Mouse (Mus musculus) R1 (cell line): ENCODE data around the gene Olfr1140.

ENCODE experiments used
- DNase-seq: peaks from one replicate; pipeline ENCODE4 v3.0.0-alpha.2; 2018; ENCODE audit warnings: low read depth, low spot score

Gene Olfr1140

DNA sequence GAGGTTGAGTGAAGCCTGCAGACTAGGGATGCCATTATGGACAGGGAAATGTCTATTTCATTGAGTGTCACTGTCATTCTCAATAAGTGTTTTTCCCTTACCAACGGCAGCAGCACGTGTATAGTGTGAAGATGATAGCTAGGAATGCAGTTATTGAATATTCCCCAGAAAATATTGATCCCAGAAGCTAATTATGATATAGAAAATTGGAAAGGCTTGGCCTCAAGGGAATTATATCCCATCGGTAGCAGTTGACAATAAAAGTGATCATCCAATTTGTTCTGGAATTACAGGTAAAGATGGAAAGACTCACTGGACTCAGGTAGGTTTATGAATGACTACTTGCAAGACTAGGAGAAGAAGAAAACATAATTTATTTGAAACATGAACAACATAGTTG, at the start of gene Olfr1140:
Olfr1140 (plus strand) TSS at position 301 of the 400 bp plus-strand sequence.
- DNase-seq: no peak

DNA sequence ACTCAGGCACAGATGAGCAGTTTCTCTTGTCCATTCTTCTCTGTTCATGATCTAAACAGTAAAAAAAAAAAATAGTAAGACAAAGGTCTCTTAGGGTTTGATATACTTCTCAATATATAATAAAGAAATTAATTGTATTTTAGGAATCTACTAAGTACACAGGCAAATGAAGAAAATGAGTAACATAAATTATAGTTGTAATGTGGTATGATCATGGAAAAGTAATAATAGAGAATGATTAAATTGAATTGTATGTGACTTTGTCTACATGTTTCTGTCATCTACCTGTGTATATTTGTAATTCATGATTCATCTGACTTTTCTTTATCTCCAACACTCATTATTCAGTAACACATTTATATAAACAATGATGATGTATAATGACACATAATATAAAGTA, 49.7 kb upstream of the Olfr1140 start, which contains the start of gene Olfr1136:
Olfr1136 (minus strand) TSS at position 101 of the 400 bp plus-strand sequence.
- no peak for DNase-seq

DNA sequence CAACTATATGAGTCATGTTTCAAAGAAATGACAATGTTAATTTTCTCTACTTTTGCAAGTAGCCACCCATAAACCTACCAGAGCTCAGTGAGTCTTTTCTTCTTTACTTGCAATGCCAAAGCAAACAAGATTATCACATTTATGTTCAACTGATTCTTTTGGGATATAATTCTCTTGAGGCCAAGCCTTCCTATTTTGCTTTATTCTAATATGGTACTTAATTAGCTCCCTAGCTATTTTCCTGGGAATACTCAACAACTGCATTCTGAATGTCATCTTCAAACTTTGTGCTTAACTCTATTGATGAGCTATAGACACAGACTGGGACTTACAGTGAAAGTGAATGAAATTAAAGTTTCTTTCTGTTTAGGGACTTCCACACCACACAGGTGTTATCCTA, 30.5 kb upstream of the Olfr1140 start, which contains the start of gene Olfr1137:
Olfr1137 (minus strand) TSS at position 101 of the 400 bp plus-strand sequence.
- DNase-seq: no peak

DNA sequence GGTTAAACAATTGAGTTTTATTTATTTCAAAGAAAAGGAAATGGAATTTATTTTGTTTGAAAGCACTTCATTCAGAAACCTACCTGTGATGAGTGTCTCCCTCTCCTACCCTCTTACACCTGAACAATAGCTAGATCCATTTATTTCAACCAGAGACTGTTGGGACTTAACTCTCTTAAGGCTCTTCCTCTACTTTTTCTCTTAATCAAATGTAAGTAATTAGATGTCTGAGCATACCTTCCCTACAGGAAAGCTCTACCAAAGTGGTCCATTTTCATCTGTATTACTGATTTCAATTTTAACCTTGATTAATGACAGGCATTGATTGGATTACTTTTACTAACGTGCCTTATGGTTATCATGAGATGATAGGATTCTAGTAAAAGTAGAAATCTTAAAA, 3.7 kb upstream of the Olfr1140 start, which contains the start of gene Olfr1138:
Olfr1138 (minus strand) TSS at position 101 of the 400 bp plus-strand sequence.
- DNase-seq: no peak

DNA sequence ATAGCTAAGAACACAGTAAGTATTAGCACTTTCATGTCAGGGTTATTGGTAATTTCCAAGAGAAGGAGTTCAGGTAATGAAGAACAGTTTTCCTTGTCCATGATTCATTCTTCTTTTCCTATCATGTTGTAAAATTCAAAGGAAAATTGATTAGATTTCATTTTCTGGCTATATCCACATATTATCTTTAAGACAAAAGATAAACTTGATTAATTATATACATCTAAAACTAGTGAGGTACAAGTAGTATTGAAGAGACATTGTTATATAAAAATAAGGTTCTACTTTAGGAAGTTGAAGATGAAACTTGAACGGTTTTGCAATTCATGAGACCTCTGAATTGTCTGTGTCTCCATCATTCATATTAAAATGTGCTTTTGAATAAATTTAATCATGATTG, 10.3 kb downstream of the Olfr1140 start, which contains the start of gene Olfr1141:
Olfr1141 (minus strand) TSS at position 101 of the 400 bp plus-strand sequence.
- no peak for DNase-seq

DNA sequence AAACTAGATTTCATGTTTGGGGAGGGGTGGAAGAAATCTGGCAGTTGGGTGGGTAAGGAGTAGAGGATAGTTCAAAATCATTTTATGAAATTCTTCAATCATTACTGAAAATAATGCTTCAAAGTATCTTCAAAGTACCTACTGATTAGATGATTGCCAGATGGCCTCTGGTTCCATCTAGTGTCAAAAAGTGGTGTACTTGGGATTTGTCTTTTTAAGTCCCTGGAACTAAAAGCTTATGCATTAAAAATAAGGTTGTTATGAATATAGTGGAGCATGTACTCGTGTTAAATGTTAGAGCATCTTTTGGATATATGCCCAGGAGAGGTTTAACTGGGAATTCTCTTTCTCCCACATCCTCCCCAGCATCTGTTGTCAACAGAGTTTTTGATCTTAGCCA, 32.6 kb downstream of the Olfr1140 start:
- no peak for DNase-seq

DNA sequence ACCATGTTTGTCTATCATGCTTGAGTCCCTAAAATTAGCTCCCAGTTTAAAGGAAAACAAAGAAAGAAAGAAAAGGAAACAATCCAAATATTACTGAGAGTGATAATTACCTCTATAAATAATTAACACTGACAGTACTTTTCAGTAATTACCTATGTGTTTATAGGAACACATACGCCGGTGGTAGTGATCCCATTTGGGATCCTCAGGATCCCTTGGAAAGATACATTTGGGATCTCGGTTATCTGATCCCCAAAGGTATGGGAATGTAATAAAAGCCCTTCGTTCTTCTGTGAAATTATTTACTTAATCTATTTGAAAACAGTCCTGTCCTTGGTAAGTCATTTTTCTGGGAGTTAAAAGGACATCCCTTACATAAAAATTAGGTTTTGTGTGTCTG, 35.6 kb downstream of the Olfr1140 start, which contains the start of gene Olfr152:
Olfr152 (plus strand) TSS at position 301 of the 400 bp plus-strand sequence.
- DNase-seq: no peak
